Mouse (Mus musculus): Measurements from ENCODE around the gene Tmem108. TPM values are rescaled to one million over a fixed set of nuclear protein-coding genes. Genes with fewer than 3 reads are reported as not detected.

Tmem108 gene
- total RNA-seq, 2 experiments from 2014 or later: 0.38 to 1.3 TPM

DNA sequence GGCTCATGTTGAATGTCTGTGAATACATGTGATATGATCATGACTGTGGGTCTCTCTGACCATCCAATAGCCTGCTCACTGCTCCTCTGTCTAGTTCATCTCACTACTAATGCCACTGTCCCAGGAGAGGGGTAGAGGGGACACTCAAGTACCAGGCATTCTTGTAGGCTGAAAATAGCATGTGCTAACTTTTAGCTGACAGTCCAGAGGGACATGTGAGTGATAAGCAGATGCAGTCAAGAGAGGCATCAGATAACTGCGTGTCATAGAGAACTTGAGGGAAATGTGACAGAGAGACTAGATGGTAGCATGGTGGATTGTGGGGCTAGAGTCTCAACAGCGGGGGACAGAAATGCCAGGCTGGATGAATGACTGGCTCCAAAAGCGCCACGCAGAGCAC is 159.8 kb downstream of the Tmem108 start:
- ATAC-seq (replicated peaks; ENCODE audit: low FRiP score, low TSS enrichment, poor library complexity, severe bottlenecking): no peak

DNA sequence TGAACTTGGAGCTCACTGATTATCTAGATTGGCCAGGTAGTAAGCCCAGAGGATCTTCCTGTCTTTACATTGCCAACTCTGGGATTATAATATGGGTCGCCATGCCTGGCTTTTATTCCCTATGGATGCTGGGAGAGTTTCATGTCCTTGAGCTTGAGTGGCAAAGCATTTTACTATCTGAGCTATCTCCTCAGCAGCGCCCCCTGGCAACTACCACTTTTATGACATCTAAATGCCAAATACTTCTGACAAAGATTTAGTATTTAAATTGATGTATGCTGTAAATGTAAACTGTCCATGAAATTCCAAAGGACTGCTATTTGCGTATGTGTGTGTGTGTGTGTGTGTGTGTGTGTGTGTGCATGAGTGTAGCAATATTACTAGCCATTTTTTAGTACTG is 160.8 kb downstream of the Tmem108 start:
- ATAC-seq (replicated peaks; ENCODE audit: low FRiP score, low TSS enrichment, poor library complexity, severe bottlenecking): no peak

GRCm38 (mm10) chr9:103599908-103600307 is 161.7 kb downstream of the Tmem108 start:
- no peak for ATAC-seq (replicated peaks; ENCODE audit: low FRiP score, low TSS enrichment, poor library complexity, severe bottlenecking)

GRCm38 (mm10) chr9:103597861-103598260 is 163.8 kb downstream of the Tmem108 start:
- ATAC-seq (replicated peaks; ENCODE audit: low FRiP score, low TSS enrichment, poor library complexity, severe bottlenecking): no peak

- ATAC-seq (replicated peaks; ENCODE audit: low FRiP score, low TSS enrichment, poor library complexity, severe bottlenecking): no peak
Observed at GRCm38 (mm10) chr9:103595190-103595837, 166.3 kb downstream of the Tmem108 start.

- ATAC-seq (replicated peaks; ENCODE audit: low FRiP score, low TSS enrichment, poor library complexity, severe bottlenecking): no peak
Observed at GRCm38 (mm10) chr9:103594423-103595189, 167.0 kb downstream of the Tmem108 start.

DNA sequence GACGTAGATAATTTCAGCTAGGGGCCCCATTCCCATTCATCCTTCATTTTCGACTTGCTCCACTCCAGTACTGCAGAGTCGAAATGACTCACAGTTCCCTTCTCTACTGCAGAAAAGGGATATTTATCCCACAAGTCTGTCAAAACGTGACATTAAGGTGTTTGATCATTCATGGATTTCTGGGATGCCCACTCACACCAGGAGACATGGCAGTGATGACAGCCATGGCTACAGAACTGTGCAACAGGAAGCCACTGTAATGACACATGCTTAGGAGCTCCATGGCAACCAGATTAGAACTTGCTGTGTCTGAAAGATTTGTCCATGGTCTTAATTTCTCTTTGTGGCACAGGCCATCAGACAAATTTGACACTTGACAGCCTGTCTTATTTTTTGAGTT is 168.6 kb downstream of the Tmem108 start:
- no peak for ATAC-seq (replicated peaks; ENCODE audit: low FRiP score, low TSS enrichment, poor library complexity, severe bottlenecking)

- ATAC-seq (replicated peaks; ENCODE audit: low FRiP score, low TSS enrichment, poor library complexity, severe bottlenecking): no peak
Observed at GRCm38 (mm10) chr9:103591962-103592361, 169.7 kb downstream of the Tmem108 start.

DNA sequence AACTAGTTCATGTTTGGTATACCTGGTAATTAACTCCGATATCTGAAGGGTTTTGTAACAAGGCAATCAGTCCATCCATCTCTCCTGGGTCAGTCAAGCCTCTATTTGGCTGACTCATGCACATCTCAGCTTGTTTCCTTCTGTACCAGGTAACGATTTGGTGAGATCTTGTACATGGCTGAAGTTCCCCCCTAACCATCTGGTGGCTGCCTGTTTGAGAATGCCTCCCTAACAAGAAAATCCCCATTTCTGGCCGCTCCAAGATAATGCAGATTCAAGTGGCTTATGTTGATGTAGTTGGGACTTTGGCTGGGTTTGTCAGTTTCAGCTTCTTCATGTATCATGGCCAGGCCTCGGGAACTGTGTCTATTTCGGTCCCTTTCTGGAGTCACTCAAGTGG is 170.8 kb downstream of the Tmem108 start:
- ATAC-seq (replicated peaks; ENCODE audit: low FRiP score, low TSS enrichment, poor library complexity, severe bottlenecking): no peak

DNA sequence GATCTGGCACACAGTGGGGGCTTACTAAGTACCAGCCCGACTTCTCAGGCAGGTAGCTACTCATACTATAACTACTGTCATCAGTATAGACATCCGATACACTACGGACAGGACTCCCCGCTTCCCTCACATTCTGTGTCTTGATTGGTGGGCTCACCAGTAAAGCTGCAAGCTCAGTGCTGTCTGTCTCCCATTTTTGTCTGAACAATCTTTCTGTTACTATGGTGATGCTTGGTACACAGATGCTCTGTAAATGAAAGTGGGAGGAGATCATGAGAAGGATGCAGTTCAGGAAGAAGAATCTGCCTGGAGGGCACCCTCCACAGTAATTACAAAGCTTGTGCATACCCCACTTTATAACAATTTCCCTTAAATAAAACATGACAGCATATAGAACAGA is 176.8 kb downstream of the Tmem108 start:
- ATAC-seq (replicated peaks; ENCODE audit: low FRiP score, low TSS enrichment, poor library complexity, severe bottlenecking): no peak

GRCm38 (mm10) chr9:103582249-103582961 is 179.2 kb downstream of the Tmem108 start:
- ATAC-seq (replicated peaks; ENCODE audit: low FRiP score, low TSS enrichment, poor library complexity, severe bottlenecking): no peak

GRCm38 (mm10) chr9:103580621-103581020 is 181.0 kb downstream of the Tmem108 start:
- ATAC-seq (replicated peaks; ENCODE audit: low FRiP score, low TSS enrichment, poor library complexity, severe bottlenecking): no peak

DNA sequence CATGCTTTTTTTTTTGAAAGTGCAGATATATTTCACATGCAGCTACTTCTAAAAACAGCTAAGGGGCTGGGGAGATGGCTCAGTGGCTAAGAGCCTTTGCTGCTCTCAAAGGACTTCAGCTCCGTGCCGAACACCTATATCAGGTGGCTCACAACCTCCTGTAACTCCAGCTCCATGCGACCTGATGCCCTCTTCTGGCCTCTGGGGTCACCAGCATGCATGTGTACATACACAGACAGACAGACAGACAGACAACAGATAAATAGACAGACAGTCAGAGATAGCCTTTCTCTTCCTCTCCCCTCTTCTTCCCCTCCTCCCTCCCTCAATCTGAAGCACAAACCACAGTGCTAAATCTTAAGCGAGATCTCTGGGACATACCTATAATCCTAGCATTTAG is 181.5 kb downstream of the Tmem108 start:
- ATAC-seq (replicated peaks; ENCODE audit: low FRiP score, low TSS enrichment, poor library complexity, severe bottlenecking): no peak

DNA sequence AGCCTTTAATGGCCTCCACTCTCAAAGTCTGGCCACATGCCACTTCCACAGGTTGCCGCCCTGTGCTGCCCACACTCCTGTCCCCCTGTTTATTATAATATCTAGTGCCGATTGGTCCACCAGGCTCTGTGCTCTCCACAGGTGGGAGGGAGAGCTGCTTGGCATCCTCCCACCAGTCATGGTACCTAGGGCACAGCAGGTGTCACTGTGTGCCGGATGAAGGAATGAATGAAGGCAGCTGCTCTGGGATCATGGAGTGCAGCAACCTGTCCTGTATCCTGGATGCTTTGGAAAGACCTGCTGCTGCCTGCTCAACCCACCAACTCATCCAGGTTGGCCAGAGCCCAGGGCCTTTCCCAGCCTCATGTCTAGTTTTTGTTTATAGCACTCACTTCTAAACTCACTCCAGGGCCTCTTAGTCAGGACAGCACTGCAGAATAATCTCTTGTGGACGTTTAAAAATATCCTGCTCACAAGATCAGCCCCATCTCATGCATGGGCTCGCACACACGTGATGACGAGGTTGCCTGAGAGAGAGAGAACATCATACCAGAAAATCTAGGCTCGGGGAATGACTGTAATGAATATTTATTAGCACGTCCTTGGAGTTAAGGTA is 182.1 kb downstream of the Tmem108 start:
- no peak for ATAC-seq (replicated peaks; ENCODE audit: low FRiP score, low TSS enrichment, poor library complexity, severe bottlenecking)

DNA sequence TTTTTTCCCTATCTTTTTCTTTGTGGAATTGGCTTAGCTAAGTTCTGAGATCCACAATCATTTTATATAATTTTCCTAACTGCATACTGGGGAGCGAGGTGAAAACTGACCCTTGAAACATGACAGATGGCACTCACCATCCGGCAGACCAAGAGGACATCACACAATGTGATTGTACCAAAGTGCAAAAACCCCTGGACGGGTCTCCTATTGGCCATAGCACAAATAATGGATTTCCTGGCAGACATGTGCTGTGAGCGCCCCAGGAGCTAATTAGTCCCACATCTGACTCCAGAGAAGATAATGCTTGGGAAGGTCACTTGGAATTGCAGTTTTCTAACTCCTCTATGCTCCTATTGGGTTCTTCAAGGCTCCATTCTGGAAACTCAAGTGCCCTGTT is 183.9 kb downstream of the Tmem108 start:
- no peak for ATAC-seq (replicated peaks; ENCODE audit: low FRiP score, low TSS enrichment, poor library complexity, severe bottlenecking)

DNA sequence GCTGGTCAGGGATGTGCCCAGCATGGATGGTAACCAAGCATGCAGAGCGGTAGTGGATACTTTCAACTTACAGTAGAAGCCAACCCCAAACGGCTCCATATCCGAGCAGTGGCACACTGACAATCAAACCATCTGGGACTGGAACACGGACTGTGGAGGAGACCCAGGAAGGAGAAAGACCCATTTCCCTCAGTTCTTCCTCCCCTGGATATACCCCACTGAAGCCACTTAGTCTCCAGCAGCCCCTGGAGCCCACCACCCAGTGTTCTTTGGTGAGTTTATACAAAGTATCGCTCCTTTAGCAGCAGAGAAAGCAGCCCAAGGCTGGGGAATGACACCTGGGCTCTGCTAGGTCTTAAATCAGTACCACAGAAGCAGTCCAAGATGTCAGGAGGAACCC is 184.5 kb downstream of the Tmem108 start:
- no peak for ATAC-seq (replicated peaks; ENCODE audit: low FRiP score, low TSS enrichment, poor library complexity, severe bottlenecking)

DNA sequence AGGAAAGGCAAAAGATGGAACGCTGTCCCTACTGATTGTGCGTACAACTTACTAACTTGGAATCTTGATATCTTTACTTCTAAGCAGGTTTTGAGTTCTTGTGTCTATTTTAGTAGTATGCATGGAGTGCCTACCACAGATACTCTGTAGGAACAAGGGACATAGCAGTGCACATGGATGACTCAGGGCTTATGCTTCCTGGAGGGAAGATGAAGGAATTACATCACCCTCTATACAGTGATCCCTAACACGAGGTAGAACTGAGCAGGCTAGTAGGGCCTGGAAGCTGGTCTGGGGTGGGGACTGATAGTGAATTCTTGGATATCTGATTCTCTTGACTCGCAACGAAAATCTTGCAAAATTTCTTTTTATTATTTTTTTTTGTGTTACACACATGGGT is 185.7 kb downstream of the Tmem108 start:
- no peak for ATAC-seq (replicated peaks; ENCODE audit: low FRiP score, low TSS enrichment, poor library complexity, severe bottlenecking)

DNA sequence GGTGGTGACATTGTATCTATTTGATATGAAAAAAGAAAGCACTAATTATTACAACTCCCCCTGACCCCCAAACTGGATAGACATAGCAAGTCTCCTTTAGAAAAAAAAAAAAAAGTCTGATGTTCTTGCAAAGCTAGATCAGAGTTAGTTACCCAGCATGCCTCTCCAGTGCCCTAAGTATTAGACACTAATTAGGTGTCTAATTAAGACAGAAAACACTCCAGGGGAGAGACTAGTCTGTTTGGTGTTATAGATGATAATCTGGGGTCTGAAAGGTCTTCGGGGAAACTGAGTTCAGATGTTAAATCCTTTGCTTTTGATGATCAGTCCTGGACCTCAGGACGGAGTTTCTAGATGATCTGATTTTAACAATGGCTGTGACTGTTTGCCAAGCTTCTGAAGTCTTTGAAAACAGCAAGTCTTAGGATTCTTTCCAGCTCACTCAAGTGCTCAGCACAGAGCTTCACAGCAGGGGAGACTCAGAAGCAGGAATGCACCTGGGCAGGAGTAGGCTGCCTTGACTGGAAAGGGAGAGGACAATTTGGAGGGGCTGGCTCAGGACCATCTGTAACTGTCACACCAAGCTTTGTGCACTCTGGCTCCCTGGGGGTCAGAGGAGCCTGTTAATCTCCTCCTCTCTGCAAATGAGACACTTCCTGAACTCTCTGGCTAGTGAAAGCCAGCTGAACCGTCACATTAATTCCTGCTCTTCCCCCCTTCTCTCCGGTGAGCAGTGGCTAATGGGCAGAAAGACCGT is 187.5 kb downstream of the Tmem108 start:
- ATAC-seq (replicated peaks; ENCODE audit: low FRiP score, low TSS enrichment, poor library complexity, severe bottlenecking): no peak

- no peak for ATAC-seq (replicated peaks; ENCODE audit: low FRiP score, low TSS enrichment, poor library complexity, severe bottlenecking)
Observed at GRCm38 (mm10) chr9:103570158-103570741, 191.4 kb downstream of the Tmem108 start.

All from megakaryocyte-erythroid progenitor cell, adult 5-6 weeks (primary cell).